Mouse (Mus musculus): ENCODE results near the gene Synpo2.

Synpo2 gene

DNA sequence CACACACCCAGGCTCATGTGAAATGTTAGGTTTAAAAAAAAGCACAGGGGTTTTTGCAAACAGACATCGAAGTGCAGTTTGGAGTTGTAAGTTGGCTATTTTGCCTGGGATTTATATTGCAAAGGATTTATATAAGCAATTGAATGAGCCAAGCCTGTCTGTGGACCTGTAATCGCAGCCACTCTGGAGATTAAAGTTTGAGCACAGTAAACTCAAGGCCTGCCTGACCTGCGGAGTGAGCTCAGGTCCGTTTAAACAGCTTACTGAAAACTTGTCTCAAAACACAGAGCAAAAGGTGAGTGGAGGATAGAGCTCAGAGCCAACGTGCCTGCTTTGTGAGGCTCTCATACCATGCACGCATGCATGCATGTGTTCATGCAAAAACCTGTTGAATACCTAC, 30.9 kb downstream of the Synpo2 start:
- in situ Hi-C loops (cut with MseI, MboI), result no loop called here

DNA sequence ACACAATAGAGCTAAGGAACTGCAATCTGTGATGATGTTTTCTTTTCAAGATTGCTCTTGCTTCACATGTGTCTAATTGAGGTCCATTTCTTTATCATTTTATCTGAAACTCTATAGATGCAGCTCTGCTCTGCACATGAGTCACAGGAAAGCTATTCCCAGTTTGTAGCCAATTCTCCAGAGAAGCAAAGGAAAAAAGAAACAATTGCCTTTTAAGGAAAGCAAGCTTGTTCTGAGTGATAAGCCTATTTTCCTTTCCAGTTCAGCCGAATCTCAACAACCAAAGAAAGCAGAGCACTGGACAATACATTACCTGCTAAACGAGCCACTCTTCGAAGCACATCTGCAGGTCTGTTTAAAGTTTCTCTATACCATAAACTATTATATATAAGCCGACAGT, 31.3 kb downstream of the Synpo2 start:
- in situ Hi-C loops (cut with MseI, MboI), result no loop called here

DNA sequence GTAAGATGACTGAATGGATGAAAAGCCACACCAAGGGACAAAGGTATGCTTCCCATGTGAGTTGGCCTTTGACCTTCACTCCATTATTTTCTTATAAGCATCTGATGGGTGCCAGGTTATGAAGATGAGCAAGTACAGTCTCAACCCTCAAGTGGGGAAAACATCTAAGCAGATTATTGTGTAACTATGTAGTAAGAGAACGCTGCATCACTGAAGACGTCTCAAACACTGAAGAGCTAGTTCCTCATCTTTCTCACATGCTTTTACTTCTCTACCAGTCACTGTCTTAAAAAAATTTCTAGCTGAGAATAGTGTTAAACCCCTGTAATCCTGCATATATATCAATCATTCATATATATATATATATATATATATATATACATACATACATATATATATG, 34.2 kb downstream of the Synpo2 start:
- in situ Hi-C loops (cut with MseI, MboI), result no loop called here

DNA sequence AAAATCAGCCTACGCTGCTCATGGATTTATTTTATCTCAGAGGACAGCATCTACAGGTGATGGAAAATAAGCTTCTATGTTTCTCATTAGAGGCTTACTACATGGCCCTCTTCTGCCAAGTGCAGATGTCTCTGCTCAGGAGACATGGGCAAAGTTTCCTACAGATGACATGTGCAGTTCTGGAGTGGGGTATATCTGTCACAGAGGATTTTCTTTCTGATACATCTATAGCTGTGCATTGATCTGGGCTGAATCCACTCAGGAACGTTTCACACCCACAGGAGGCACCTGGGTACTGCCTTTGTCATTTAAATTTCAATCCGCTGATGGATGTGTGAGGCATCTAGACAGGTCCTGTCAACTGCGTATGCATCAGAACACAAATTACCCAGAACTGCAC, 42.2 kb downstream of the Synpo2 start:
- in situ Hi-C loops (cut with MseI, MboI), result no loop called here

GRCm38 (mm10) chr3:123191602-123192001, 44.3 kb downstream of the Synpo2 start:
- in situ Hi-C loops (cut with MseI, MboI), result no loop called here

DNA sequence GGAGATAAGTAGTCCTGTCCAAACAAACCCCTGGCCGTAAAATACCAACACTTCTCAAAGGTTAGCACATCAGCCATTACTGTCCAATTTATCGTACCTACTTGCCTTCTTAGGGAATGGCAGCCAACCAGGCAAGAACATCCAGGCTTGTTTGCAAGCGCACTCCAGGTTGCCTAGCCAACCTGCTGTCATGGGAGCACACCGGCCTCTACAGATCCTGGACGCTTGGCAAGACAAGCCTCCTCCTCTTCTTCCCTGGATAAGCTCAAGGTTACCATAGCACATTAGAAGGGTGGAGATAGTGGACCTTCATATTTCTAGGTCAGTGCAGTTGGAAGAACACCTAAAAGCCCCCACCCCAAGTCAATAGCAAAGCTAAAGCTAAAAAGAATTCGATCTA, 45.6 kb downstream of the Synpo2 start:
- in situ Hi-C loops (cut with MseI, MboI), result no loop called here

DNA sequence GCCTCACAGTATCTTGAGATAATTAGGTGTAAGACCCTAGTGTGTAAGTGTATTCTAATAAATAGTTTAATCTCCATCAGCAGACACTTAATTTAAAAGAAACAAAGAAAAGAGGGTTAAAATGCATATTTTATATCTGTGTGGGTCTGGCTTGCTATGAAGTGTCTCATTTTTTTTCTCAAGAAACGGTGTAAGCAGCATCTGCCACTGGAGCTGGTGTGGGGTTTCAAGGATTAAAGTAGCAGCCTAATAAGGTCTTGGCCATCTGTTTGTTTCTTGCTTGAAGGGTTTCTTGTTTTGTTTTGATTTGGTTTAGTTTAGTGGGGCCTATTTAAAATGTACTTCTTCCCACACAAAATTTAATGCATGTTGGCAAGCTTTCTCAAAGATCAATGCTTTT, 46.1 kb downstream of the Synpo2 start:
- in situ Hi-C loops (cut with MseI, MboI), result no loop called here

DNA sequence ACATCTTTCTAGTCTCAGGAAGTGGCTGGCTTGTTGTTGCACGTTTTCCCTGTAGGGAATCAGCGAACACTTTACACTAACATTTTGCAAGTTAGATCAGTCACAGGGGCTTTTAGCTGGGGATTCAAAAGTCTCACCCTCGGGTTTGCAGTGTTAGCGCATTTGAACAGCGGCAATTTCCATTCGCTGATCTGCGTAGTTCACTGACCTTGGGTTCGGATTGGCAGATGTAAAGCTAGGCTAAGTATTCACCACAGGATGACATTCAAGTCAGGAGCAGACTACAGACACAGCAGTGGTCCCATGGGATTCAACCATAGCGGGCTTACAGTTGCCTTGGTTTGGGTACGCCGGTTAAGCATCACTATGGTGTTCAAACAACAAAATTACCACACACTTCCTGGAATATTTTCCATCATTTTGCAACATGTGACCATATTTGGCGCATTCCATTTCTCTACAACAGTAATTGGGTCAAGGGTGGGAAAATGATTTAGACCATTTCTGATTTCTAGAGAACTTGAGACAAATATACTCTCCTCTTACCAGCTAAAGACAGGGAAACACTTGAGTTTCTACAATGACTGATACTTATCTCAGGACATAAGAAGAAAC, 47.2 kb downstream of the Synpo2 start:
- in situ Hi-C loops (cut with MseI, MboI), result no loop called here

GRCm38 (mm10) chr3:123187370-123188124, 48.4 kb downstream of the Synpo2 start:
- in situ Hi-C loops (cut with MseI, MboI), result no loop called here

DNA sequence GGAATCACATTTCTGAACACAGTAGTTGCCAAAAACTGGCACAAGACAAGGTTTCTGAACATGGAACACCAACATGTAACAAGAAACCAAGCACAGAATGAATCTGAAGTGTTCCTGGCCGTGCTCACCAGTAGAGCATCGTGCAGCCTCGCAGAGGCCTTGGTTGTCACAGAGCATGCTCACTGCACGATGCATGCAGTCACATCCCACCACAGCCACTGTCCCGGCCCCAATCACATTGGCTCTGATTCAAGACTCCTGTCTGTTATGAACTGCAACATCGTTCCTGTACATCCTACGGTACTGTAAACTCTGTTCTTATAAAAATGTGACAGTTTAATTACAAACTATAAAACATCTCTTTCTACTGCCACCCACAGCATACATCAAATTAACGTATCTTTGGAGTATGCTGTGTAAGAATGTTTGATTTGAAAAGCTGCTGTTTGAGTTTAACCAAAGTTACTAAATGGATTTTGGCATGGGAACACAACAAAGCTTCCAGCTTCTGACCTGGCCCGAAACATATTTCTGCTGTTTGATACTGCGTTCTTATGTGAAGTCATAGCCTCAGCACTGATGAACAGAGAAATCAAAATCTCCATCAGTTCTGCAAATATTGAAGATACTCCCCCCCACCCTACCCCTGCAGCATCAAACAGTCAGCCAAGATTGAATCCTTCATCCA, 50.6 kb downstream of the Synpo2 start:
- in situ Hi-C loops (cut with MseI, MboI), result no loop called here

DNA sequence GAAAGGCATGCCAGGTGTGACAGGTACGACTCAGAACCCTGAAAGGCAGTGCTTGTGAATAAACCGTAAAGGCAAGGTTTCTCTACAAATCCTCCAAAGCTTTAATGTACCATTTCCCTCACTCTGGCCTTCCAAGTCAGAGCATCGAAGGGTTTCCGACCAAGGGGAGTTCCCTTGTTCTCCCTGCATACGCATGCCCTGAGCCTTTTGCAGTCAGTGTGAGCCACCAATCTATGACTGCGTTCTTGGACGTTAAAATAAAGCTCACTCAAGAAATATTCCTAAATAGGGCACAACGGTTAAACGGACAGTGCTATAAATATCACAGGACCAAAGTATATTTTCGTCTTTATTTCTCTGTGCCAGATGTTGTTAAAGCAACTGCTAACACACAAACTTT, 51.7 kb downstream of the Synpo2 start:
- in situ Hi-C loops (cut with MseI, MboI), result no loop called here

GRCm38 (mm10) chr3:123179508-123179907, 56.4 kb downstream of the Synpo2 start:
- in situ Hi-C loops (cut with MseI, MboI), result no loop called here

DNA sequence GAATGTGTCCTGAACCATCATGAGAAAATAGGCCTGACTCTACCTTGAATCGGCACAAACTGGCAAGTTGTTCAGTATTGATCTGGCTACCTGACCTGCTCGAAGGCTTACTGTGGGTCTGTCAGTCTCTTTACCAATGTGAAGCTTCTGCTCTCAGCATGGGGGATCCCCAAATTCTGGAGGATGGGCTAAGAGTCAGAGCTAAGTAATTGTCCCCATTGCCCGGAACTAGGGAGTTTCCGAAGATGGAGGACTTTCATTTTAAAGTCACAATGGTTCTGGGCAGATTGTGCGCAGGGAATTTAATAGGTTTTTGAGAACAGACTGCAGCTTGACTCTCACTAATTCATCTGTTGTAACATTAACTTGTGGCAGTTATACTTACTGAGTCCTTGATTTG, 56.9 kb downstream of the Synpo2 start:
- in situ Hi-C loops (cut with MseI, MboI), result no loop called here

DNA sequence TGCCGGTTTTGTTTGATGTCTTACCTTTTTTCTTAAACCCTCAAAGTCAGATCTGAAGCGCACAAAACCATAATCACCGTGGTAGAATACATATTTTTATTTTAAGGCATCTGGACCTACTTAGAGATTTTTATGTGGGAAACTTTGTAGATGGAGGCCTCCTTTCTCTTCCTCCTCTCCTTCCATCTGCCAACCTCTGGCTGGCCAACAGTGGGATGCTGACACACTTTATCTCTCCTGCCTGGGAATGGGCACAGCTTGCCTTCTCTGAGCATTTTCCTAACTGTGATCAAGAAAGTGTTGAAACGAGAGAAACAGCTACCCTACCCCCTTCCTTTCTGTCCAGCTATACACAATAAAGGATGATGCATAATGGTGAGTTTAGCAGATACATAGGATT, 57.5 kb downstream of the Synpo2 start:
- in situ Hi-C loops (cut with MseI, MboI), result no loop called here

- in situ Hi-C loops (cut with MseI, MboI), result no loop called here
Observed at GRCm38 (mm10) chr3:123176366-123177334, 59.3 kb downstream of the Synpo2 start.

GRCm38 (mm10) chr3:123175142-123175541, 60.8 kb downstream of the Synpo2 start:
- in situ Hi-C loops (cut with MseI, MboI), result no loop called here

- in situ Hi-C loops (cut with MseI, MboI), result no loop called here
Observed at GRCm38 (mm10) chr3:123174379-123174697, 61.6 kb downstream of the Synpo2 start.

DNA sequence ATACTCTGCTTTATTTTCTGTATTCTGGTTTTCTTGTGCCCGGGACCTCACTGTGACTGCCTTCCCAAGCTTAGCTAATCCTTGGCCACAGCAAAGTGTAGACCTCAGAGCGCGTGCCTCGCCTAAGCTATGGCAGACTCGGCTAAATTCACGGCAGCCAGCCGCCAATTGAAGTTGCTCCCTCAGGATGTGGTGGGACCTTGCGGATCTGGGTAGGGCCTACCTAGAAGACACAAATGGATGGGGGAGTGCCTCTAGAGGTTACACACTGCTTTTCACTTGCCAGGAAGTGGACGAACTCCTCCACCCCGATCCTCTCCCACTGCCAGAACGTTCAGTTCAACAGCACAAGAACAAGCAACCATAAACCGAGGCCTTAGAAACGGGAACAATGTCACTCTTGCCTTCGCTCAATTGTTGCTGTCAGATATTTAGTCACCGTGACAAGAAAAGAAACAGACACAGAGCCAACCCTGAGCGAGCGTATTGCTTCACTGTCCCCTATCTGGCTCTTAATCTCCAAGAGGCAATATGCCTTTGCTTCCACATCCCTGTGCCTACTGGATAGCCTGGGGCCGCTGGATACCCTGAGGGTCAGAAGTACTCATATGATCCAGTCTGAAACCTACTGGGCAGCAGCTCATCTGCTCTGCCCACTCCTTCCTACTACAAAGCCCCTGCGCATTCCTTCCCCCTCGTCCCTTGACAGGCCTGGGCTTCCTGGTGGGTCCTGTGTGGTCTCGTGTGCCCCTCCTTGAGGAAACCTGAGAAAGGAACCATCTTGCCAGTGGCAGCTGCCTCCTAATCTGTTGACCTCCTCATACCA, 62.2 kb downstream of the Synpo2 start:
- in situ Hi-C loops (cut with MseI, MboI), result no loop called here

- in situ Hi-C loops (cut with MseI, MboI), result no loop called here
Observed at GRCm38 (mm10) chr3:123172151-123172550, 63.8 kb downstream of the Synpo2 start.

DNA sequence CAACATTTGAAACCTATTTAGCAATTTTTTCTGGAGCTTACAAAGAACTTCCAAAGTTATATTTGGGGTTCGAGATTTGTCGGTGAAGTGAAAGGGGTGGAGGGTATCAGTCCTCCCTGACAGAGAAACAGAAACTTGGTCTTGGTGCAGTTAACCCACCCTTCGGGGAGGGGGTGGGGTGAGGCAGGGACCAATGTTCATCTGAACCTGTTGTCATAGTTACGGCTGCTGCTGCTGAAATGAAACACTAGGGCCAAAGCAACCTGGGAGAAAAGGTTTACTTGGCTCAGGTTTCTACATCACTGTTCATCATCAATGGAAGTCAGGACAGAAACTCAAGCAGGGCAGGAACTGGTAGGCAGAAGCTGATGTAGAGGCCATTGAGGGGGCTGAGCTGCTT, 66.6 kb downstream of the Synpo2 start:
- in situ Hi-C loops (cut with MseI, MboI), result loop anchor here (5.0 to 10.0 kb wide), 2 partner anchors 153 to 185 kb away; no protein-coding TSS in a partner anchor

- in situ Hi-C loops (cut with MseI, MboI), result loop anchor here (5.0 to 10.0 kb wide), 2 partner anchors 153 to 186 kb away; no protein-coding TSS in a partner anchor
Observed at GRCm38 (mm10) chr3:123168815-123169214, 67.1 kb downstream of the Synpo2 start.
